Mouse (Mus musculus) testis, postnatal 14 days (tissue): Measurements from ENCODE around the gene 1700122O11Rik.

Experiments
- DNase-seq: peaks from one replicate; pipeline ENCODE4 v3.0.0; 2021; ENCODE audit warnings: low spot score

1700122O11Rik gene

DNA sequence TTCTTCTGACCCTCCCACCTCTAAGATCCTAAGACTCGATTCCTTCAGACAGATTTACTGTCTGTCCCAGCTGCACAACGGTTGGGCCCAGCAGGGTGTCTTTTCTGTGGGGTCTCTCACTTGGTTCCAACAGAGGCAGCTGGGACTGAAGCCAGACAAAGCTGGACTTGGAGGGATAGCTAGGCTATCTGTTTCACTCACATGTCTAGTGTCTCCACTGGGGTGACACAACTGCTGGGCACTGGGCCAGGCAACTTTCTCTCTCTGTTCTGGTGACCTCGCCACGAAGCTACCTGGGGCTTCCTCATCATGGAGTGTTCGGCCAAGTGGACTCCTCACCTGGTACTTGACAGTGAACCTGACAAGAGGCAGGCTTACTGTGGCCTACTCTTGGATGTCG lies 10.4 kb downstream of the 1700122O11Rik start:
- no peak for DNase-seq

DNA sequence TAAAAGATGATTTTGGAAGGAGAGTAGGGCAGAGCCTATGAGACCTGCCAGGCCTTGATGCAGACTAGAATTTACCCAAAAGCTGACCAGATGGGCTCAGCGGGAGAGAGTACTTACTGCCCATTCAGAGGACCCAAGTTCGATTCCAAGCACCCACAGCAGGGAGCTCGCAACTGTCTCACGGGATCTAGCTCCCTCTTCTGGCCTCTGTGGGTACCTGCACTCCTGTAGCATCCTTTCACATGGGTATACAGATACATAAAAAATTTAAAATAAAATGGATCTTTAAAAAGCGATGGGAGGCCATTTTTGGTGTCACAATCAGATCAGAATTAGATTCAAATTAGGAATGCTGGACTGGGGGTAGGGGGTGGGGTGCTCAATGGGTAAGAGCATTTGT lies 11.1 kb downstream of the 1700122O11Rik start:
- DNase-seq = no peak

DNA sequence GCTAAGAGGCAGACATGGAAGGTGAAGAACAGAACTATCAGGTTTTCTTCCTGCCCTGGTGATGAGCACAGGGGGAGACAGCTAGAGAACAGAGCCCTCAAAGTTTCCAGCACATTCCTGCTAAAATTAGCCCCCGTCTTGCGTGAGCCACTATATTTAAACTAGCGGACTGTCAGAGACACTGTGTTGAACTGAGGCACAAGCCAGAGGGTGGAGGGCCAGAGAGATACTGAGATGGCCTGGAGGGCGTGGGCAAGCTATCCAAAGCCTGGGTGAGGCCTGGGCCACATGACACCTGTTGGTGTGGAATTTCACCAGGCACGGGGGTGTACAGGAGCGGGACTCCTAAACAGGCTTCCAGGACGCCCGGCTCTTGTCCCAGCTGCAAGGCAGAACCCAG lies 14.0 kb downstream of the 1700122O11Rik start:
- DNase-seq = no peak

DNA sequence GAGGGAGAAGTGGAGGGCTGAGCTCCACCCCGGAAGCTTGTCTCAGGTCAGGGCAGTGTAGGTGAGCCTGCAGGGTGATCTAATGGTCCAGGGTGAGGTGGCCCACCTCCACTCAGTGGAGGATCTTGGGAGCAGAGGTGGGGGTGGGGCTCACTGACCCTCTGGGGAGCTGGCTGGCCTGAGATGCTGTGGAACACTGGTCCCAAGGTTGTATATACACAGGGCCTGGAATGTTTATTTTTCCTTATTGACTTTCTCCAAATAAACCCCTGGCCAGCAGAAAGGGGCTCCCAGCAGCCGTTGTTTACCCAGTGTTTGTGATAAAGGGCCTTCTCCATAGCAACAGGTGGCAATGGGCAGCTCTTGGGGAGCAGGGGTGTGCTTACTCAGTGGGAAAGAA lies 18.5 kb downstream of the 1700122O11Rik start:
- DNase-seq = no peak

DNA sequence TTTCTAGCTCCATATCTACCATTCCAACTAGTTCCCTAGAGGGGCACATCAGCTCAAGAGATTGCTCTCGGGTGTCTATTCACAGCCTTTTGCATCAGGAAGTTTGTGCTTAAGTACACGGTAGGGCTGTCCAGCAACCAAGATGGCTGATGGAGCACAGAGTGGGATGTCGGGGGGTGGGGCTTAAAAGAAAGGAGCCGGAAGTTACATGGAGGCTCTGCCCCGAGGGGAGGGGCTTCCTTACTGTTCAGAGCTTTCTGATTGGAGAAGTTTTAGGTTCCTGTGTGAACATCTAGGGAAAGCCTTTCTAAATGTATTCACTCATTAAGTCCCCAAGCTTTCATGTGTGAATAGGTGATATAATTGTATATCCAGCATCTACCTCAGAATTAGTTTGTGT lies 21.5 kb downstream of the 1700122O11Rik start:
- DNase-seq = peak; percentile 31

DNA sequence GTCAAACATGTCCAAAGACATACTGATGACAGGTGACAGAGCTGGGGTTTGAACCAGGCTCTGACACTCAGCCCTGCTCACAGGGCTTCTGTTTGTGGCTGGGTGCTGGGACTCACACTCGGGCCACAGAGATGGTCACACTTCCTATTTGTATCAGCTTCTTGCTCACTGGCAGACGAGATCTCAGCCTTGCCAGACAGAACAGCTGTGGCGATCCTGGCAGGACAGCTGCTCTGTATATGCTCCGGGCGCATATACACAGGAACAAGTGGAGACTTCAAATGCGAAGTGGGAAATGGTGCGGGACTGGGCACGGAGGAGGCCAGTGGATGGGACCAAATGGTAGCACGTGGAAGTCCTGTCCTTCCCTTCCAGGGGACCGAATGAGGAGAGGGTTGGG lies 25.5 kb downstream of the 1700122O11Rik start:
- no peak for DNase-seq

DNA sequence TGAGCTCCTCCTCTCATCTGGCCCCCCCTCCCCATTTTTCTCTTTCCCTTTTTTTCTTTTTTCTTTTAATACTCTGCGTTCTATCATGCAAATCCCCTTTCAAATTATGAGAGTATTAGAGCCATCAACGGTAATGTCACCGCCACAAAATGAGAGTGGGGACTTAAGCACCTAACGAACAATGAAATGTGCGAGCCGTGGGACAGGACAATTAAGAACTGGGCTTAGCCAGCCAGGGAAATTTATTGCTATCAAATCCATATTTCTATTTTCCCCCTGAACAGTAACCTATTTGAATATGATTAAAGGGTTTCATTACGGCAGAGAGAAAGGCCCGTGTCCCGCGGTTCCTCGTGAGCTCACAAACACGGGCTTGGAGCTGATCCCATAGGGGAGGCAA lies 27.0 kb downstream of the 1700122O11Rik start:
- DNase-seq = no peak

DNA sequence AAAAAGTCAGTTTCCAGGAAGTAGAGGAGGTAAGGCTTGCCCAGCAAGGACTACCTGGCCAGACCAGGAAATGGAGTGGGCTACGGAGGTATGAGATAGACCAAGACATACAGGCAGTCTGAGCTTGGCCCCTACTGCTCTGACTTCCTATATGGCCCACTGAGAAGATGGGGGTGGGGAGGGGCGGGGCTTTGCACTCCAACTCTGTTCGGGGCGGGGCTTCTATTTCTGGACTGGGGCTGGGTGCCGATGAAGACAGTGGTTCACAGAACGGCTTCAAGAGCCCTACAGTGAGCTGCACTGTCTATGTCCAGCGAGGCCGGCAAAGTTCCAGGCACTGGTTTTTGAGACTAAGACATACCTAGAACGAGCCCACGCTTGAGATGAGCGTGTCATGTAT lies 27.8 kb downstream of the 1700122O11Rik start:
- DNase-seq = no peak

DNA sequence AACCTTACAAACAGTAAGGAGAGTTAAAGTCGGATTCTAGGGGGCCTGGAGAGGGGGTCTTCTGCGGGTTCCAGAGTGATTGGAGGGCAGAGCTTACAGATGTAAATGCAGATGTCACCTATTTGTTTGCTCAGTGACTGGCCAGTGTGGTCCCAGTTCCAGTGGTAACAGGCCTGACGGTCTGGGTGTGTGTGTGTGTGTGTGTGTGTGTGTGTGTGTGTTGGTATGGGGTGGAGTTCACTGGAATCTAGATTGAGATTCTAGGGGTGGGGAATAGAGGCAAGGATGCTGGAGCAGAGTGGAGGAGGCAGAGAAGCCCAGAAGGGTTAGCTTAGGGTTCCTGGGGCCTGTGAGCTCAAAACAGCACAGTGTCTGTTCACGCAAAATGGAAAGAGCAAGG lies 32.3 kb downstream of the 1700122O11Rik start:
- no peak for DNase-seq

DNA sequence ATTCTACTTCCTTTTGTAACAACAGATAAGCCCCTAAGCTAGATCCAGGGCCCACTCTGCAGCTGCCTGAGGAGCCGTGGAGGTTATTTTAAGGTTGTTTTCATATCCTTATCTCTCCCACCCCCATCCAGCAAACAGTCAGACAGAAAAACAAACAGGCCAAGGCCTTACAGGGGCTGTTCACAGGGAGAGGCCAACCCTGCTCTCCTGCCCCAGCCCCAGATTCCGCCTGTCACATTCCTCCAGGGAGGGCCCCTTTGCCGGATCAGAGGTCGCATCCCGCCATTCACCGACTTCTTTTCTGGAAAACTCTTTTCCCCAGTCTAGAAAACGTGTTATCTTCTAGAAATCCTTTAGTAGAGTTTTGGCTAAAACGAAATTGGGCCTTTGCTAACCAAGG lies 33.0 kb downstream of the 1700122O11Rik start:
- no peak for DNase-seq

DNA sequence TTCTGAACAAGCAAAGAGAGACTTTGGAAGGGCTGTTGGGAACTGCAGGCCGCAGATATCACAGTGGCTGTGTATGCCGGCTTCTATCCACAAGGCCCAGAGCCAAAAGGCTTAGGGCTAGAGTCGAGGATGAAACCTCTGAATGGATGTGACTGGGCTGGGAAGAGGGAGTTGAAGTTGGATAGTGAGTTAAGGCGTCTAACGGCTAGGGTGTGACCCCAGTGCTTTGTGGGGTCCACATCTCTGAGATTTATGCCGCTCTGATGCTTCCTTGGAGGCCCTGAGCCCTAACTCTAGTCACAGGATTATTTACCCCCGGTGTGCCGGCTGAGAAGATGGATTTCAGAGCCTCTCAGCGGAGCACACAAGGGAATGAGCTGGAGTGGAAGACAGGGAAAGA lies 33.5 kb downstream of the 1700122O11Rik start:
- no peak for DNase-seq

DNA sequence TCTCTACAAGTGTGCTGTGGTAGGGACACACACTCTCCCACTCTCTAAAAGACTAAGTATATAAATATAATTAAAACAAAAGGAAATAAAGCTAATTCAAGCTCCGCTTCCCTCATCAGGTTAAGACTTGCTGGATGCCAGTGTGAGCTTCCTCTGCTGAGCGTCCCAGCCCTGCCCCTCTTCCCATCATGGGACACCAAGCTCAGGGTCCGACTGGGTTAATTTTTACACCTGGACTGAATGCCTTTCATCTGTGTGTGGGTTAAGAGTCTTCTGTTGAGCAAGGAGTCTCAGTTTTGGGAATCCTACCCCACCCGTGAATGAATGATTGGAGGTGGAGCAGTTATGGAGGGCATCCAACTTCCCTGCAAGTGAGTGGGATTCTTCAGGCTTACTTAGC lies 35.6 kb downstream of the 1700122O11Rik start:
- DNase-seq = no peak

DNA sequence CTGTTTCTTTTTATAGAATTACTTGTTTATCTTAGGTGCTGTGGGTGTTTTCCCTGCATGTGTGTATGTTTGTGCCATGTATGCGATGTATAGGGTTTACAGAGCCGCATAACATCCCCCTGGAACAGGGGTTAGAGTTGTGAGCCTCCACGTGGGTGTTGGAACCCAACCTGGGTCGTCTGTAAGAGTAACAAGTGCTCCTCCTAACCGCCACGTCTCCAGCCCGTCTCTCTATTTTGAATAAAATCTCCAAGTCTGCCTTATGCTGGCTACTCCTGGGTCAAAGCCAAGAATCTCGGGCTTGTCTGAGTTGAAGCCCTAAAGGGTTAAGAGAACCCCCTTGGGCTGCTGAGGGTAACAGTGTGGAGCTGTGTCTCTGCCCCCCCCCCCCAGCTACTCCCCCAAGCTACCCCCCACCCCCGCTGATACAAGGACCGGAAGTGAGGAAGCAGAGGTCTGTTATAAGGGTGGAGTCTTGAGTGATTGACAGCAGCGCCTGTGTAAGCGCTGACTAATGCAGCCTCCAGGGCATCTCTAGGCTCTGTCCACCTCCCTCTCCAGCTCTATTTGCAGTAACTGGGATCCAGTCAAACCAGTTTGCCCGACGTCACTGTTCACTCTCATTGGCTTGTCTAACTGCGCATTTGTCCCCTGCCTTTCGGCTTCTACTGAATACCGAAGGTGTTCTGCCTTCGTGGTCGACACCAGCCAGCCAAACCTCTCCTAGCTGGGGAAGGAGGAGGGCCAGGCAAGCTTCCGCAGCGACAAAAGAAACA lies 36.3 kb downstream of the 1700122O11Rik start:
- DNase-seq = peak; percentile 49

DNA sequence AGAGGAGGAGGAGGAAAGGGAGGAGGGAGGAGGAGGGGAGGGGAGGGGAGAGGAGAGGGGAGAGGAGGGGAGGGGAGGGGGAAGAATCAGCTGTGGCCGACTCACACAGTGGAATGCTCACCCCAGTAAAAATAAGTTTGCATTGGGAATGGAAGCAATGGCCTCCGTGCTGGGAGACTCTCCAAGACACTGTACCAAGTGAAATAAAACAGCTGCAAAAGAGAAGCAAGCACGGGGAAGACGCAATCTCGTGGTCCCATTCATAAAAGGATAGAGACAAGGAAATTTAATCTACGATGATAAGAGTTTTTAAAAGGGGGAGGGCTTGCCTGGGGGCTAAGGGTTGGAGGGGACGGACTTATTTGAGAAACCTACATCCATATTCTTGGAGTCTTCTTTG lies 36.9 kb downstream of the 1700122O11Rik start:
- DNase-seq = no peak

DNA sequence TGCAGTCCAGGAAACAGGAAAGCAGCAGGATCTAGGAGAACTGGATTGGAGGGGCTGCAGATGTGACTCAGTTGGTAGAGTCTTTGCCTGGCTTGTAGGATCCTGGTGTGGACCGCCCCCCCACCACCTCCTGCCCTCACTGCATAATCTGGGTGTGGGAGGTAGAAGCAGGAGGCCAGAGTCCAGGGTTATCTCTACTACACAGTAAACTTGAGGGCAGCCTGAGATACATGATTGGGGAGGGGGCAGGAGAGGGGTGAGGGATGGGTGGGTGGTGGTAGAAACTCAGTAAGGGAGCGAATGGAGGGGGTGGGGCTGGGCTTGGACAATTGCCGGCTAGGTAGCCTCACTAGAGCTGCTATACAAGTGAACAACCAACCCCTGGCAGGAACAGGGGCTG lies 38.3 kb downstream of the 1700122O11Rik start:
- DNase-seq = no peak

DNA sequence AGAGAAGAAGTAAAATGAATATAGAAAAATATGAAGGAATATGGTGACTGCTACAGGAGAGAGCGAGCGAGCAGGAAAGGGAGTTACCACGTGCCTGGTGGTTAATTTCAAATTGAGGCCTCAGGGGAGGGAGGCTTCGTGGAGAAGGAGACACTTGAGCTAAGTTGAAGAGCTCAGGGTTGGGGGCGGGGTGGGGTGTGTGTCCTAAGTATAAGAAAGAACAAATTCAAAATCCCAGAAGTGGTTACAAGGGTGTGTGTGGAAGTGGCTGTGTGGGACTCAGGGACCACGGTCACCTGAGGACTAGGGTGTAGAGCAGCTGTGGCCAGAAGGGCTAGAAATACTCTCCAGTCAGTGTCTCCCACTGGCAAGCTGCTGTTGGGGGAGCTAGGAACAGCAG lies 38.7 kb downstream of the 1700122O11Rik start:
- no peak for DNase-seq

DNA sequence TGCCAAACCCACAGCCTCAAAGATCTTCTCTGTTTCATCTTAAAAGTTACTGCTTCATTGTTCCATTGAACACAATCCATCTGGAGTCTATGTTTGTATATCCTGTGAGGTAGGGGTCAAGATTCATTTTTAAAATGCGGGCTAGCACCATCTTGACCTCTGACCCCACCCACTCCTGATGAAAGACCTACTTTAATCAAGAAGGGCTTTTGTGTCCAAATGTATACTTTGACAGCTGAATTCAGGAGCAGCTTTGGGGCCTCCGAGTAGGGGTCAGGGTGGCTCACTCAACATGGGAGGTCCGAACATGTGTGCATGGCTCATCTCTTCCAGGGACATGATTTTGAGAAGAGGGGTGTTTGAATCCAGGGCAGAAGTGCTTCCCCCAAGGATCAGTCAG lies 40.3 kb downstream of the 1700122O11Rik start:
- DNase-seq = no peak

DNA sequence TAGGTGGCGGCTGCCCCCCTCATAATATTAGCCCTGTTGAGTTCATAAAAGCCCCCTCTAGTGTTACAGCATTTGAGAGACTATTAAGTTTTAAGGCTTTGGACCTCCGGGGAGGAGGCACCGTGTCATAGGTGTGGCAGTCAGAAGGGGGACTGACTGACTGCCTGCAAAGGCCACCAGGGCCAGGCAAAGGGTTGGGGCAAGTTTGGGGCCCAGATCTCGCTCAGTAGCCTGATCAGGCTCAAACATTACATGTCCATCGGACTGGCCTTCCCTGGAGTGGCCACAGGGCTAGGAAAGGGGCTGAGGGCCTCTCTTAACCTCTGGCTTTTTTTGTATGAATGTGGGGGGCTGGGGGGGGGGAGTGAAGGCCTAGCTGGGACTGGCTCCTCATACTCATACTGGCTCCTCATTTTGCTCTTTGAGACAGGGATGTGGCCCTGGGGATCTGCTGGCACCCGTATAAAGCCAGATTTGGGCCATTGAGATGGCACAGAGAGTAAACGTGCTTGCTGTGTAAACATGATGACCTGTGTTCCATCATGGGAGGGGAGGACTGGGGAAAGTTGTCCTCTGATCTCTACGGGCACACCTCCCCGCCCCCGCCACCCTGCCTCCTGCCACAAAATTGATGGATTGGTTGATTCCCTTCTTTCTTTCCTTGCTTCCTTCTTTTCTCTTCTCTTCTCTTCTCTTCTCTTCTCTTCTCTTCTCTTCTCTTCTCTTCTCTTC lies 47.5 kb downstream of the 1700122O11Rik start:
- DNase-seq = no peak

DNA sequence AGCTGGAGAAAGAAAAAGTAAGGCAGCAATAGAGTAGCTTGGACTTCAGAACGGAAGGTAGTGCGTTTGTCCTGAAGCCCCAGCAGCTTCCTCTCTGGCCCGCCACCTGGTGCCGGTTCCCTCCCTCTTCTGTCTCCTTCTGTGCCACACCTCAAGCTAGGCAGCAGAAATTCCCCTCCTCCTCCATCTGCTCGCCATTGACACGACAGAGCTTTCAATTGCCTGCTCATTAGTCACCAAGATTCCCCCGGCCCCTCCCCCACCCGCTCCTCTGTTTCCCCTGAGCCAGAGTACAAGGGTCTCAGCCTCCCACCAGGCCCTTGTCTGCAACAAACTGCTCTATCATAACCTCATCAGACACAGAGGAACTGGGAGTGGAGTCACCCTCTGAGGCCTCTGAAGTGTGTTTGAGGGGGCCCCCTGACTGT lies 48.1 kb downstream of the 1700122O11Rik start:
- DNase-seq = no peak

DNA sequence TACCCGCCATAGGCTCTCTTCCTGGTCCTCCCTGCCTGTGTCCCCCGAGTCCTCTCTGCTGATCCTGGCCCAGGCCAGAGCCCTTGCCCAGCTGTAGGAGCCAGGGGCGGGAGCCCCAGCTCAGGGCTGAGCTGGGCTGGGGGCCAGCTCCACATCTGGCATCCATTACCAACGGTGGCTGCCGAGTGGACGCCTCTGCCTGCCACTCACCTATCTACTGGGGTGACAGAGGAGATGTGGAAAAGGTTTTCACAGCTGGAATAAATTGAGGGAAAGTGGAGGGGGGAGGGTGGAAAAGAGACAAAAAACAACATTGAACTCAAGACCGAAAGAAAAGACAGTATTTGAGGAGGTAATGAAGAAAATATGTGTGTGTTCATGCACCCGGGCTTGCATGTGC lies 49.3 kb downstream of the 1700122O11Rik start:
- no peak for DNase-seq

DNA sequence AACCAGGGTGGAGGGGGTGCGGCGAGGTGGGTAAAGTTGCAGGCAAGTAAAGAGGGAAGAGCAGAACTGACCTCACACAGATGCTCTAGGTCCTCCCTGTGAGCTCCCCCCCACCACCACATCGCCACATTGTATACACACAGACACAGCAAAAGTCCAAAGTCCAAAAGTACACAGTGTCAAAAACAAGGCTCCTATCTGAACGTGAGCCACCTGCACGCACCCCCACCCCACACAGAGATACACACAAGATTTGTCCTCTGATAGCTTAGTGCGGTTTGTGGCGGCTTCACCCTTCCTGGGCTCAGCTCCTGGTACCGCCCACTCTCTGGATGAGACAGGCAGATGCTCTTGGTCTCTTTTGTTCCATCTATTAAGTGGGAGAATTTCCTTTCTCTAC lies 50.0 kb downstream of the 1700122O11Rik start:
- DNase-seq = peak; percentile 69
